Mouse (Mus musculus) thymus, adult 2 months (tissue): ENCODE data around the gene Dennd2a. TPM values are rescaled to one million over a fixed set of nuclear protein-coding genes. Genes with fewer than 3 reads are reported as not detected.

ENCODE experiments used
- DNase-seq: peaks from one replicate; pipeline ENCODE4 v3.0.0; 2021
- H3K27ac ChIP-seq: fragments of 200-500 bp; 2 replicates; pipeline ENCODE4 v1.5.1; 2012; ENCODE audit warnings: low read length, control low read depth; ENCODE audit not compliant: control insufficient read depth, insufficient read depth
- H3K27me3 ChIP-seq: fragments of 200-500 bp; 2 replicates; pipeline ENCODE4 v1.6.1; 2012; ENCODE audit warnings: mild to moderate bottlenecking, low read length, moderate library complexity, mixed read lengths; ENCODE audit not compliant: control insufficient read depth, insufficient read depth
- H3K36me3 ChIP-seq: fragments of 200-500 bp; 2 replicates; pipeline ENCODE4 v1.6.1; 2012; ENCODE audit warnings: mild to moderate bottlenecking, low read length, moderate library complexity; ENCODE audit not compliant: control insufficient read depth, insufficient read depth
- H3K4me1 ChIP-seq: fragments of 200-500 bp; replicated peaks from 2 replicates; pipeline ENCODE4 v1.6.1; 2012; ENCODE audit warnings: low read length; ENCODE audit not compliant: control insufficient read depth, insufficient read depth
- H3K4me3 ChIP-seq: fragments of 200-500 bp; 2 replicates; pipeline ENCODE4 v1.5.1; 2012; ENCODE audit warnings: mild to moderate bottlenecking, low read length, control low read depth, moderate library complexity; ENCODE audit not compliant: control insufficient read depth, insufficient read depth
- CTCF ChIP-seq: fragments of 200-500 bp; IDR thresholded peaks from 2 replicates; pipeline ENCODE4 v1.5.1; 2012; ENCODE audit warnings: mild to moderate bottlenecking, control low read depth, low read length, moderate library complexity, borderline replicate concordance; ENCODE audit not compliant: control insufficient read depth, poor library complexity, insufficient read depth; ENCODE audit errors: extremely low read depth
- POLR2A ChIP-seq: fragments of 200-500 bp; IDR thresholded peaks from 2 replicates; pipeline ENCODE4 v1.6.1; 2012; ENCODE audit warnings: mild to moderate bottlenecking, low read length, control low read depth, moderate library complexity; ENCODE audit not compliant: control insufficient read depth, poor library complexity, insufficient read depth; ENCODE audit errors: extremely low read depth
- WGBS: fragments of 180-500 bp; shearing (Covaris S2); methylation state at CpG from one replicate; pipeline ENCODE4 v1.1.7; 2018; 5-methylcytosine and 5-hydroxymethylcytosine counted together
- polyA plus RNA-seq: library from polyadenylated mRNA; depleted of rRNA; stranded (reverse); fragments of >200 nt; gene quantifications from 2 replicates; pipeline ENCODE4 v1.2.3, GENCODE M21; 2012

Gene Dennd2a
- polyA plus RNA-seq, 1 experiment = 3.2 TPM

- H3K27ac ChIP-seq = no peak overlapping the region
These were observed 122.7 kb downstream of the Dennd2a start for GRCm38 (mm10) chr6:39434886-39435492.

GRCm38 (mm10) chr6:39434111-39434885 is 123.4 kb downstream of the Dennd2a start:
- DNase-seq = no peak
- Histone ChIP-seq H3K27me3 (no peaks in the 10 kb centered on the region), H3K27ac (no peak overlapping the region), H3K4me1 (no peaks in the 10 kb centered on the region), H3K4me3 (no peak overlapping the region), H3K36me3 (no peaks in the 10 kb centered on the region)
- 92% methylated on average over 2 of the region's 2 CpGs for WGBS
- TF ChIP-seq POLR2A (no peak), CTCF (no peak)

More at GRCm38 (mm10) chr6:39434886-39435492, 122.7 kb downstream of the Dennd2a start:
- Histone ChIP-seq H3K4me3 (no peak overlapping the region), H3K27me3 (no peaks in the 10 kb centered on the region), H3K4me1 (no peaks in the 10 kb centered on the region), H3K36me3 (no peaks in the 10 kb centered on the region)
- TF ChIP-seq POLR2A (no peak), CTCF (no peak)
- 96% methylated on average over 2 of the region's 2 CpGs for WGBS
- DNase-seq = no peak

GRCm38 (mm10) chr6:39433701-39434100 is 124.0 kb downstream of the Dennd2a start:
- no peak for DNase-seq
- Histone ChIP-seq H3K4me1 (no peaks in the 10 kb centered on the region), H3K36me3 (no peaks in the 10 kb centered on the region), H3K27me3 (no peaks in the 10 kb centered on the region), H3K4me3 (no peak overlapping the region), H3K27ac (no peak overlapping the region)
- TF ChIP-seq POLR2A = no peak
- no peak for TF ChIP-seq CTCF

GRCm38 (mm10) chr6:39433174-39433573 is 124.5 kb downstream of the Dennd2a start:
- Histone ChIP-seq H3K4me1 (no peaks in the 10 kb centered on the region), H3K27ac (no peak overlapping the region), H3K4me3 (no peak overlapping the region), H3K27me3 (no peaks in the 10 kb centered on the region), H3K36me3 (no peaks in the 10 kb centered on the region)
- 92% methylated on average over 4 of the region's 4 CpGs for WGBS
- TF ChIP-seq CTCF (no peak), POLR2A (no peak)
- no peak for DNase-seq

GRCm38 (mm10) chr6:39430722-39431121 is 126.9 kb downstream of the Dennd2a start:
- no peak for DNase-seq
- 64% methylated on average over 11 of the region's 11 CpGs for WGBS
- no peaks in the 10 kb centered on the region for H3K27me3 ChIP-seq
- no peak for TF ChIP-seq POLR2A
- TF ChIP-seq CTCF = no peak
- H3K4me1 ChIP-seq = no peaks in the 10 kb centered on the region
- no peak overlapping the region for H3K4me3 ChIP-seq
- H3K27ac ChIP-seq = no peak overlapping the region
- H3K36me3 ChIP-seq = no peaks in the 10 kb centered on the region

GRCm38 (mm10) chr6:39429007-39429788 is 128.5 kb downstream of the Dennd2a start:
- Histone ChIP-seq H3K4me3 (no peak overlapping the region), H3K27ac (no peak overlapping the region), H3K27me3 (no peaks in the 10 kb centered on the region), H3K36me3 (no peaks in the 10 kb centered on the region), H3K4me1 (no peaks in the 10 kb centered on the region)
- no peak for DNase-seq
- no peak for TF ChIP-seq POLR2A
- no peak for TF ChIP-seq CTCF
- 89% methylated on average over 6 of the region's 6 CpGs for WGBS
